Mouse (Mus musculus) gastrocnemius, postnatal 10 days (tissue): ENCODE measurements around the gene Mtmr14. TPM values are rescaled to one million over a fixed set of nuclear protein-coding genes. Genes with fewer than 3 reads are reported as not detected.

ENCODE experiments used
- DNase-seq: peaks from one replicate; pipeline ENCODE4 v3.0.0; 2021; ENCODE audit warnings: mixed read lengths
- total RNA-seq, 2 experiments: library from RNA; stranded (reverse); gene quantifications; 2 replicates each; pipeline ENCODE4 v1.2.3; 2021

Gene Mtmr14
- total RNA-seq, 2 experiments from 2014 or later, result 11.9 to 13.2 TPM

GRCm38 (mm10) chr6:113281676-113282075 lies 44.0 kb downstream of the Mtmr14 start:
- no peak for DNase-seq

GRCm38 (mm10) chr6:113282101-113282802 lies 44.6 kb downstream of the Mtmr14 start, which contains the start of gene Cpne9:
TSS of gene Cpne9 (plus strand) at chr6:113282307.
- DNase-seq, result no peak

GRCm38 (mm10) chr6:113282969-113283368 lies 45.3 kb downstream of the Mtmr14 start:
- no peak for DNase-seq

GRCm38 (mm10) chr6:113283500-113283899 lies 45.9 kb downstream of the Mtmr14 start:
- no peak for DNase-seq

GRCm38 (mm10) chr6:113284931-113285330 lies 47.3 kb downstream of the Mtmr14 start:
- DNase-seq, result no peak

- no peak for DNase-seq
Measured at GRCm38 (mm10) chr6:113286316-113286715, 48.7 kb downstream of the Mtmr14 start.

- no peak for DNase-seq
Measured at GRCm38 (mm10) chr6:113287236-113287635, 49.6 kb downstream of the Mtmr14 start.

- no peak for DNase-seq
Measured at GRCm38 (mm10) chr6:113289346-113289745, 51.7 kb downstream of the Mtmr14 start.

GRCm38 (mm10) chr6:113290346-113290745 lies 52.7 kb downstream of the Mtmr14 start:
- no peak for DNase-seq

- no peak for DNase-seq
Measured at GRCm38 (mm10) chr6:113292938-113293337, 55.3 kb downstream of the Mtmr14 start.

GRCm38 (mm10) chr6:113296046-113296445 lies 58.4 kb downstream of the Mtmr14 start:
- no peak for DNase-seq

- no peak for DNase-seq
Measured at GRCm38 (mm10) chr6:113296639-113297038, 59.0 kb downstream of the Mtmr14 start.

GRCm38 (mm10) chr6:113301350-113301749 lies 63.7 kb downstream of the Mtmr14 start:
- no peak for DNase-seq

GRCm38 (mm10) chr6:113302258-113302657 lies 64.6 kb downstream of the Mtmr14 start:
- no peak for DNase-seq

GRCm38 (mm10) chr6:113306322-113306985 lies 68.8 kb downstream of the Mtmr14 start:
- DNase-seq, result peak; percentile 98

- no peak for DNase-seq
Measured at GRCm38 (mm10) chr6:113306986-113307349, 69.3 kb downstream of the Mtmr14 start, which contains the start of gene Brpf1. TSS of gene Brpf1 (plus strand) at chr6:113307137.

GRCm38 (mm10) chr6:113307481-113308121 lies 70.0 kb downstream of the Mtmr14 start:
- DNase-seq, result peak; percentile 41

- no peak for DNase-seq
Measured at GRCm38 (mm10) chr6:113308141-113308540, 70.5 kb downstream of the Mtmr14 start.

- DNase-seq, result no peak
Measured at GRCm38 (mm10) chr6:113315972-113316371, 78.3 kb downstream of the Mtmr14 start.

- DNase-seq, result peak; percentile 97
Measured at GRCm38 (mm10) chr6:113326533-113327315, 89.1 kb downstream of the Mtmr14 start, which contains the start of gene Ogg1. TSS of gene Ogg1 (plus strand) at chr6:113326972.

GRCm38 (mm10) chr6:113329396-113329795 lies 91.8 kb downstream of the Mtmr14 start:
- no peak for DNase-seq

GRCm38 (mm10) chr6:113330547-113330946 lies 92.9 kb downstream of the Mtmr14 start:
- no peak for DNase-seq
